Mouse (Mus musculus) embryonic facial prominence, embryonic 14.5 days (tissue): Measurements from ENCODE around the gene Tapbp. TPM values are rescaled to one million over a fixed set of nuclear protein-coding genes. Genes with fewer than 3 reads are reported as not detected.
A peak's percentile ranks its signal among the peaks of the same experiment; 100 is the strongest.

ENCODE experiments used
- ATAC-seq: fragments of 200-750 bp; cut with Nextera tagmentation; 2 replicates; pipeline ENCODE4 v1.8.0; 2017; ENCODE audit warnings: low read depth, moderate number of reproducible peaks, moderate TSS enrichment
- DNase-seq: peaks from one replicate; pipeline ENCODE4 v3.0.0-alpha.2; 2015; ENCODE audit warnings: low spot score
- H3K27ac ChIP-seq: fragments of 300-500 bp; sonication (generic); replicated peaks from 2 replicates; pipeline ENCODE4 v1.5.1; 2014; ENCODE audit warnings: low read depth, mild to moderate bottlenecking, low read length, moderate library complexity
- H3K27me3 ChIP-seq: fragments of 300-500 bp; sonication (generic); replicated peaks from 2 replicates; pipeline ENCODE4 v1.6.1; 2014; ENCODE audit warnings: low read length; ENCODE audit not compliant: control insufficient read depth, insufficient read depth
- H3K36me3 ChIP-seq: fragments of 300-500 bp; sonication (generic); 2 replicates; pipeline ENCODE4 v1.6.1; 2014; ENCODE audit warnings: low read length, mixed read lengths; ENCODE audit not compliant: control insufficient read depth, insufficient read depth
- H3K4me1 ChIP-seq: fragments of 300-500 bp; sonication (generic); 2 replicates; pipeline ENCODE4 v1.6.1; 2014; ENCODE audit warnings: antibody characterized with exemption, low read length; ENCODE audit not compliant: control insufficient read depth, insufficient read depth
- H3K4me2 ChIP-seq: fragments of 300-500 bp; sonication (generic); 2 replicates; pipeline ENCODE4 v1.6.1; 2014; ENCODE audit warnings: low read depth, mild to moderate bottlenecking, low read length, moderate library complexity, mixed read lengths
- H3K4me3 ChIP-seq: fragments of 300-500 bp; sonication (generic); 2 replicates; pipeline ENCODE4 v1.5.1; 2014; ENCODE audit warnings: low read depth, mild to moderate bottlenecking, low read length
- H3K9ac ChIP-seq: fragments of 300-500 bp; sonication (generic); 2 replicates; pipeline ENCODE4 v1.6.1; 2014; ENCODE audit warnings: low read depth, mild to moderate bottlenecking, low read length, moderate library complexity, mixed read lengths
- H3K9me3 ChIP-seq: fragments of 300-500 bp; sonication (generic); 2 replicates; pipeline ENCODE4 v1.6.1; 2016; ENCODE audit warnings: low read length; ENCODE audit not compliant: control insufficient read depth
- WGBS: fragments of 180-500 bp; shearing (Covaris S2); extraction: QIAGEN DNeasy Blood & Tissue Kit; methylation state at CpG from one replicate; pipeline ENCODE4 v1.1.7; 2014; 5-methylcytosine and 5-hydroxymethylcytosine counted together
- polyA plus RNA-seq: library from polyadenylated mRNA; unstranded; fragments of >200 nt; fragmentation: Nextera tagmentation; extraction: Ambion mirVana; gene quantifications from 2 replicates; pipeline ENCODE4 v1.2.1, GENCODE M21; 2014

Tapbp gene
- polyA plus RNA-seq, 1 experiment from 2014 or later, result 31.9 TPM

GRCm38 (mm10) chr17:33958451-33958850, 42.8 kb downstream of the Tapbp start:
- H3K36me3 ChIP-seq, result peaks cover 60% of the 10 kb centered on the region
- no peak overlapping the region for H3K27ac ChIP-seq
- no peaks in the 10 kb centered on the region for H3K9me3 ChIP-seq
- DNase-seq (no peak), ATAC-seq (no peak)
- H3K27me3 ChIP-seq, result no peaks in the 10 kb centered on the region
- no peak overlapping the region for H3K9ac ChIP-seq
- no peak overlapping the region for H3K4me2 ChIP-seq
- H3K4me3 ChIP-seq, result no peak overlapping the region
- peaks cover 14% of the 10 kb centered on the region; the same call in 1 of the 2 replicates for H3K4me1 ChIP-seq
- 94% methylated on average over 11 of the region's 11 CpGs for WGBS

- Histone ChIP-seq H3K4me2 (no peak overlapping the region), H3K27me3 (no peaks in the 10 kb centered on the region), H3K27ac (no peak overlapping the region), H3K9ac (no peak overlapping the region), H3K9me3 (no peaks in the 10 kb centered on the region), H3K36me3 (peaks cover 55% of the 10 kb centered on the region), H3K4me3 (no peak overlapping the region), H3K4me1 (peaks cover 9% of the 10 kb centered on the region; the same call in 1 of the 2 replicates)
- ATAC-seq (no peak), DNase-seq (no peak)
- WGBS, result 94% methylated on average over 13 of the region's 13 CpGs
Observed at GRCm38 (mm10) chr17:33959135-33959534, 43.4 kb downstream of the Tapbp start.

- no peaks in the 10 kb centered on the region for H3K27me3 ChIP-seq
- DNase-seq (no peak), ATAC-seq (no peak)
- no peaks in the 10 kb centered on the region for H3K9me3 ChIP-seq
- no peak overlapping the region for H3K4me2 ChIP-seq
- 92% methylated on average over 15 of the region's 15 CpGs for WGBS
- no peak overlapping the region for H3K27ac ChIP-seq
- H3K9ac ChIP-seq, result no peak overlapping the region
- H3K4me1 ChIP-seq, result peaks cover 4% of the 10 kb centered on the region; the same call in 1 of the 2 replicates
- no peak overlapping the region for H3K4me3 ChIP-seq
- peaks cover 53% of the 10 kb centered on the region for H3K36me3 ChIP-seq
Observed at GRCm38 (mm10) chr17:33959948-33960347, 44.2 kb downstream of the Tapbp start.

- Histone ChIP-seq H3K9ac (no peak overlapping the region), H3K4me1 (no peaks in the 10 kb centered on the region), H3K9me3 (no peaks in the 10 kb centered on the region), H3K36me3 (peaks cover 70% of the 10 kb centered on the region), H3K4me3 (no peak overlapping the region), H3K27ac (no peak overlapping the region), H3K4me2 (no peak overlapping the region), H3K27me3 (no peaks in the 10 kb centered on the region)
- 91% methylated on average over 7 of the region's 7 CpGs for WGBS
- DNase-seq (no peak), ATAC-seq (no peak)
Observed at GRCm38 (mm10) chr17:33962876-33963275, 47.2 kb downstream of the Tapbp start.

GRCm38 (mm10) chr17:33965082-33965845, 49.6 kb downstream of the Tapbp start:
- ATAC-seq (no peak), DNase-seq (no peak)
- Histone ChIP-seq H3K27me3 (no peaks in the 10 kb centered on the region), H3K4me1 (no peaks in the 10 kb centered on the region), H3K4me3 (no peak overlapping the region), H3K9me3 (no peaks in the 10 kb centered on the region; the same call in 1 of the 2 replicates), H3K27ac (no peak overlapping the region), H3K36me3 (peaks cover 49% of the 10 kb centered on the region), H3K4me2 (no peak overlapping the region), H3K9ac (no peak overlapping the region)
- 89% methylated on average over 13 of the region's 17 CpGs for WGBS

- DNase-seq (no peak), ATAC-seq (no peak)
- Histone ChIP-seq H3K9me3 (no peaks in the 10 kb centered on the region; the same call in 1 of the 2 replicates), H3K27me3 (no peaks in the 10 kb centered on the region), H3K27ac (no peak overlapping the region), H3K4me1 (no peaks in the 10 kb centered on the region), H3K4me2 (no peak overlapping the region), H3K4me3 (no peak overlapping the region), H3K9ac (no peak overlapping the region), H3K36me3 (peaks cover 45% of the 10 kb centered on the region)
- WGBS, result 89% methylated on average over 16 of the region's 16 CpGs
Observed at GRCm38 (mm10) chr17:33965846-33966550, 50.3 kb downstream of the Tapbp start.

GRCm38 (mm10) chr17:33968489-33968888, 52.8 kb downstream of the Tapbp start:
- ATAC-seq (peak; percentile 73), DNase-seq (peak; percentile 80)
- Histone ChIP-seq H3K4me3 (no peak overlapping the region), H3K4me1 (no peaks in the 10 kb centered on the region), H3K36me3 (peaks cover 22% of the 10 kb centered on the region), H3K4me2 (no peak overlapping the region), H3K27me3 (no peaks in the 10 kb centered on the region), H3K9me3 (no peaks in the 10 kb centered on the region; the same call in 1 of the 2 replicates), H3K27ac (no peak overlapping the region), H3K9ac (no peak overlapping the region)
- under 1% methylated on average over 9 of the region's 9 CpGs for WGBS

GRCm38 (mm10) chr17:33968927-33969326, 53.2 kb downstream of the Tapbp start:
- H3K27ac ChIP-seq, result no peak overlapping the region
- no peak overlapping the region for H3K4me2 ChIP-seq
- ATAC-seq, result peak; percentile 48; the same call in 1 of the 2 replicates
- H3K4me1 ChIP-seq, result no peaks in the 10 kb centered on the region
- H3K4me3 ChIP-seq, result no peak overlapping the region
- peak; percentile 42 for DNase-seq
- 29% methylated on average over 5 of the region's 5 CpGs for WGBS
- peaks cover 20% of the 10 kb centered on the region for H3K36me3 ChIP-seq
- H3K9me3 ChIP-seq, result no peaks in the 10 kb centered on the region; the same call in 1 of the 2 replicates
- H3K27me3 ChIP-seq, result no peaks in the 10 kb centered on the region
- no peak overlapping the region for H3K9ac ChIP-seq
